Mouse (Mus musculus) intestine, postnatal 0 days (tissue): Measurements from ENCODE around the gene Oxa1l. TPM values are rescaled to one million over a fixed set of nuclear protein-coding genes. Genes with fewer than 3 reads are reported as not detected.
A peak's percentile ranks its signal among the peaks of the same experiment; 100 is the strongest.

Source experiments
- ATAC-seq: fragments of 200-750 bp; cut with Nextera tagmentation; 2 replicates; pipeline ENCODE4 v1.8.0; 2017; ENCODE audit warnings: mild to moderate bottlenecking, moderate TSS enrichment, moderate library complexity
- H3K27ac ChIP-seq: fragments of 300-500 bp; sonication (generic); 2 replicates; pipeline ENCODE4 v1.5.1; 2014; ENCODE audit warnings: mild to moderate bottlenecking, low read depth, low read length, moderate library complexity
- H3K27me3 ChIP-seq: fragments of 300-500 bp; sonication (generic); replicated peaks from 2 replicates; pipeline ENCODE4 v1.6.1; 2014; ENCODE audit warnings: low read length, mixed read lengths; ENCODE audit not compliant: control insufficient read depth, insufficient read depth
- H3K36me3 ChIP-seq: fragments of 300-500 bp; sonication (generic); 2 replicates; pipeline ENCODE4 v1.6.1; 2014; ENCODE audit warnings: mild to moderate bottlenecking, moderate library complexity; ENCODE audit not compliant: control insufficient read depth, insufficient read depth
- H3K4me1 ChIP-seq: fragments of 300-500 bp; sonication (generic); replicated peaks from 2 replicates; pipeline ENCODE4 v1.6.1; 2014; ENCODE audit warnings: antibody characterized with exemption, low read length, mixed read lengths; ENCODE audit not compliant: control insufficient read depth, insufficient read depth
- H3K4me2 ChIP-seq: fragments of 300-500 bp; sonication (generic); replicated peaks from 2 replicates; pipeline ENCODE4 v1.6.1; 2014; ENCODE audit warnings: low read depth, mild to moderate bottlenecking, moderate library complexity
- H3K4me3 ChIP-seq: fragments of 300-500 bp; sonication (generic); 2 replicates; pipeline ENCODE4 v1.5.1; 2014; ENCODE audit warnings: low read depth, low read length
- H3K9ac ChIP-seq: fragments of 300-500 bp; sonication (generic); 2 replicates; pipeline ENCODE4 v1.6.1; 2014; ENCODE audit warnings: mild to moderate bottlenecking, low read depth, low read length
- H3K9me3 ChIP-seq: fragments of 300-500 bp; sonication (generic); 2 replicates; pipeline ENCODE4 v1.6.1; 2016; ENCODE audit warnings: mixed run types; ENCODE audit not compliant: control insufficient read depth
- CTCF ChIP-seq: sonication (generic); IDR thresholded peaks from 2 replicates; pipeline ENCODE4 v1.5.1; 2016; ENCODE audit warnings: low read depth, mild to moderate bottlenecking, control low read depth, antibody characterized with exemption, moderate library complexity
- WGBS: fragments of 180-500 bp; shearing (Covaris S2); extraction: QIAGEN DNeasy Blood & Tissue Kit; methylation state at CpG from one replicate; pipeline ENCODE4 v1.1.7; 2014; 5-methylcytosine and 5-hydroxymethylcytosine counted together
- polyA plus RNA-seq: library from polyadenylated mRNA; unstranded; fragments of >200 nt; fragmentation: Nextera tagmentation; extraction: Ambion mirVana; gene quantifications from 2 replicates; pipeline ENCODE4 v1.2.1, GENCODE M21; 2015

Gene Oxa1l
- polyA plus RNA-seq, 1 experiment from 2014 or later = 35.5 TPM

GRCm38 (mm10) chr14:54409980-54410810, 49.6 kb downstream of the Oxa1l start:
- H3K4me3 ChIP-seq = peak overlapping the region; percentile 46
- H3K27me3 ChIP-seq = no peaks in the 10 kb centered on the region
- ATAC-seq = peak; percentile 86
- peak overlapping the region; percentile 71 for H3K9ac ChIP-seq
- peaks cover 9% of the 10 kb centered on the region; the same call in 1 of the 2 replicates for H3K36me3 ChIP-seq
- no peaks in the 10 kb centered on the region for H3K9me3 ChIP-seq
- TF ChIP-seq CTCF = no peak
- peak overlapping the region; percentile 95 for H3K27ac ChIP-seq
- H3K4me1 ChIP-seq = no peaks in the 10 kb centered on the region
- H3K4me2 ChIP-seq = peak overlapping the region; percentile 70
- WGBS = 23% methylated on average over 17 of the region's 17 CpGs

GRCm38 (mm10) chr14:54412000-54412576, 51.5 kb downstream of the Oxa1l start:
- Histone ChIP-seq H3K4me2 (no peak overlapping the region), H3K27ac (0 out of 2 replicates have a peak overlapping the region, but pooled peaks have one; percentile 21), H3K36me3 (no peaks in the 10 kb centered on the region), H3K27me3 (no peaks in the 10 kb centered on the region), H3K4me3 (no peak overlapping the region), H3K9me3 (no peaks in the 10 kb centered on the region), H3K9ac (no peak overlapping the region), H3K4me1 (no peaks in the 10 kb centered on the region)
- no peak for ATAC-seq
- 69% methylated on average over 9 of the region's 9 CpGs for WGBS
- TF ChIP-seq CTCF = no peak

DNA sequence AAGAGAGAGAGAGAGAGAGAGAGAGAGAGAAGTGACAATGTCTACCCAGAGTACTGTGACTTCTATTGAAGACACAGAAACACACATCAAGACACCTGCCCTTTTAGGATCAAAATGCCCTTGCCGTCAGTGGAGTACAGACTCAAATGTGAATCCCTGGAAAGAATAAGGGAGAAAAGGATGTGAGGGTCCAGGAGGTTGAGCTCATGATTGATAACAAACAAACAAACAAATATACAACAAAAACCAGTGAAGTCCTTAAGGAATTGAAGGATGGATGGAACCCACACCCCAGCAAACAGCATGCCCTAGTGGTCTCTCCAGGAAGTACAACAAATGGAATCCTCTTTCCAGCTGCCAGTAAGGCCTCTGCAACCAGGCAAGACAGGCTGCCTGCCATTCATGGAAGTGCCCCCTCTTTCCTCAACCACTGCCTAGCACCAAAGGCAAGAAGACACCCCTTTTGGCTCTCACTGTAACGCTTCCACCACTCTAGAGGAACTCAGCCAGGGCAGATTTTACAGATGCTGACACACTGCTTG, 52.1 kb downstream of the Oxa1l start:
- no peak for ATAC-seq
- H3K9ac ChIP-seq = peak overlapping the region; percentile 5; the same call in 1 of the 2 replicates
- TF ChIP-seq CTCF = peak; percentile 97
- H3K27me3 ChIP-seq = no peaks in the 10 kb centered on the region
- peak overlapping the region; percentile 33; the same call in 1 of the 2 replicates for H3K4me2 ChIP-seq
- 56% methylated on average over 2 of the region's 2 CpGs for WGBS
- no peaks in the 10 kb centered on the region; the same call in 1 of the 2 replicates for H3K4me1 ChIP-seq
- H3K4me3 ChIP-seq = no peak overlapping the region
- no peaks in the 10 kb centered on the region for H3K9me3 ChIP-seq
- H3K36me3 ChIP-seq = no peaks in the 10 kb centered on the region
- peak overlapping the region; percentile 16; the same call in 1 of the 2 replicates for H3K27ac ChIP-seq

DNA sequence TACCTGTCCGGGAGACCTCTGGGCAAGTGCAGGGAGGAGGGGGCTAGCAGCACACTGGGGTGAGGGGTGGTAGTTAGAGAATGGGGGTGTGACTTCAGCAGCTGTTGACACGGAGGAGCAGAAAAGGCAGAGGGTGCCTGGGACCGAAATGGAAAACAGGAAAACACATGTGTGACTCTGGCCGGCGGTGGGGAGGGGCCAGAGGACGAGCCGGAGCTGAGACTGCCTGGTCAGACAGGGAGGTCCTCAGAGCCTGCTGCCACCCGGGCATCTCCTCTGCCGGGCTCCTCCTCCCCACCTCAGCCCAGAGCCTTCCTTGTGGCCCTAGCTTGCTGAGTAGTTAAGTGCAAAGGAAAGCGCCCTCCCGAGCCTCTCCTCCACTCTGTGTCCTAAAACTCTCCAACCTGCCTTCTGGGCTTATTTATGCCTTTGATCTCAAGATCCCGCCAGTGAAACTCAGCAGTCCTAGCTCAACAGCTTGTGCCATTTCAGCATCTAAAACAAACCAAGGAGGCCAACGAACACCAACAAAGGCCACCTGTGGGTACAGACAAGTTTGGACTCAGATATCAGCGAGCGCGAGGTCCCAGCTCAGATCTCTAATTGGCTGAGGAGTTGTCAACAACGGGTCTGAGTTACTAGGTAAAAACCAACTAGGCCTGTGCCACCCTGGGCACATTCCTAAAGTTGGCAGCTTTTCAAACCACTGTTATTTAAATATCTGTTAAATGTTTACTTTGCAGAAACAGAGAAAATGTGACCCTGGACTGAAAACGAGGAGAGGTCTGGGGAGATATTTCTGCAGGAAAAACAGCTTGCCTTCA, 53.5 kb downstream of the Oxa1l start:
- Histone ChIP-seq H3K4me3 (no peak overlapping the region), H3K4me2 (peak overlapping the region; percentile 56), H3K9ac (0 out of 2 replicates have a peak overlapping the region, but pooled peaks have one; percentile 11), H3K9me3 (no peaks in the 10 kb centered on the region), H3K36me3 (no peaks in the 10 kb centered on the region), H3K27me3 (no peaks in the 10 kb centered on the region), H3K4me1 (no peaks in the 10 kb centered on the region; the same call in 1 of the 2 replicates), H3K27ac (peak overlapping the region; percentile 16)
- no peak for TF ChIP-seq CTCF
- ATAC-seq = no peak
- 19% methylated on average over 18 of the region's 18 CpGs for WGBS

GRCm38 (mm10) chr14:54415241-54416020, 54.8 kb downstream of the Oxa1l start:
- 0 out of 2 replicates have a peak, but pooled peaks have one; percentile 19 for ATAC-seq
- Histone ChIP-seq H3K4me1 (no peaks in the 10 kb centered on the region; the same call in 1 of the 2 replicates), H3K27me3 (no peaks in the 10 kb centered on the region), H3K27ac (no peak overlapping the region), H3K36me3 (no peaks in the 10 kb centered on the region), H3K4me2 (no peak overlapping the region; the same call in 1 of the 2 replicates), H3K9me3 (no peaks in the 10 kb centered on the region), H3K9ac (no peak overlapping the region), H3K4me3 (no peak overlapping the region)
- TF ChIP-seq CTCF = no peak
- 34% methylated on average over 13 of the region's 13 CpGs for WGBS
